Mouse (Mus musculus): ENCODE data around the gene Stard8. TPM values are rescaled to one million over a fixed set of nuclear protein-coding genes. Genes with fewer than 3 reads are reported as not detected.

Gene Stard8
- polyA plus RNA-seq, 1 experiment from 2014 or later, result 7.4 TPM

DNA sequence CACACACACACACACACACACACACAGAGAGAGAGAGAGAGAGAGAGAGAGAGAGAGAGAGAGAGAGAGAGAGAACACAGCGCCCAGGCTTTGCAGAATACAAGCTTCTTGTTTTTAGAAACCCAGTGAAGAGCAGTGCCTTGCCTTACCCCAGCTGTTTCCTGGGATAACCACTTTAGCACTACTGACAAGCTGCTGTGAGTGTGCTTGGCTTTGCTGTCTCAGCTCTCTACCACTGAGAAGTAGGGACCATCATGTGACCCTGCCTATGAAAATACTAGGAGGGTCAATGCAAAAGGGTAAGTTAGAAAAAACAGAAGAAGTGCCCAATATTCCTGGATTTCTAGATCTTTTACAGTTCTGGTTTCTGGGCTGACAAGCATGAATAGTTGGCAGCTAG is 20.9 kb downstream of the Stard8 start:
- H3K9ac ChIP-seq (ENCODE audit: low read depth, low read length), result no peak overlapping the region
- peaks cover 19% of the 10 kb centered on the region for H3K27me3 ChIP-seq (replicated peaks; ENCODE audit: control insufficient read depth, insufficient read depth, low read length)
- H3K9me3 ChIP-seq (ENCODE audit: control insufficient read depth, low read length), result no peaks in the 10 kb centered on the region
- no peaks in the 10 kb centered on the region for H3K36me3 ChIP-seq (ENCODE audit: control insufficient read depth, insufficient read depth, low read length)
- H3K4me1 ChIP-seq (replicated peaks; ENCODE audit: control insufficient read depth, insufficient read depth, low read length), result no peaks in the 10 kb centered on the region
- no peak overlapping the region for H3K4me3 ChIP-seq (ENCODE audit: low read depth, low read length)
- no peak overlapping the region for H3K27ac ChIP-seq (ENCODE audit: low read depth, low read length)
- ATAC-seq (replicated peaks; ENCODE audit: low FRiP score) (no peak), DNase-seq (ENCODE audit: low spot score) (no peak)
- WGBS, result 64% methylated on average over 1 of the region's 1 CpGs
- H3K4me2 ChIP-seq, result no peak overlapping the region

DNA sequence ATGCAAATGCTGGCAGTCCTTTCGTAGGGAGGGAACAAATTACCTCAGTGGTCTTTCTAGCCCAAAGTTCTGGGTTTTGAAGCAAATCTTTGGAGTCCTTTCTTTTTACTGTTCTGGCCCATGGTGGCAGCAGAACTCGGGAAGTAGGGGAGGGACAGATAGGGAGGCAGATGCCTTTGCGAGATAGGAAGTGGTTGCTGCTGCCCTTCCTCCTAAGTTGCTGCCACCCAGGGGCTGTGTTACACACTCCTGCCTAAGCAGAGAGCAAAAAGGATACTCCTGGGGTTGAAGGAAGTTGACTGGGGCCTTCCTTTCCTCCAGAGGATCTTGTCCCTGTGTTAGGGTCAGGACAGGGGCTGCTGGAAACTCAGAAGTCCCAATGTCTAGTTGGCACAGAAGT is 32.4 kb downstream of the Stard8 start:
- Histone ChIP-seq H3K4me1 (replicated peaks; ENCODE audit: control insufficient read depth, insufficient read depth, low read length) (no peaks in the 10 kb centered on the region), H3K9ac (ENCODE audit: low read depth, low read length) (no peak overlapping the region), H3K9me3 (ENCODE audit: control insufficient read depth, low read length) (no peaks in the 10 kb centered on the region), H3K27ac (ENCODE audit: low read depth, low read length) (no peak overlapping the region), H3K4me3 (ENCODE audit: low read depth, low read length) (no peak overlapping the region), H3K36me3 (ENCODE audit: control insufficient read depth, insufficient read depth, low read length) (no peaks in the 10 kb centered on the region), H3K27me3 (replicated peaks; ENCODE audit: control insufficient read depth, insufficient read depth, low read length) (peaks cover 3% of the 10 kb centered on the region; the same call in 1 of the 2 replicates), H3K4me2 (no peak overlapping the region)
- no peak for ATAC-seq (replicated peaks; ENCODE audit: low FRiP score)
- 28% methylated on average over 3 of the region's 3 CpGs for WGBS
- DNase-seq (ENCODE audit: low spot score), result no peak

DNA sequence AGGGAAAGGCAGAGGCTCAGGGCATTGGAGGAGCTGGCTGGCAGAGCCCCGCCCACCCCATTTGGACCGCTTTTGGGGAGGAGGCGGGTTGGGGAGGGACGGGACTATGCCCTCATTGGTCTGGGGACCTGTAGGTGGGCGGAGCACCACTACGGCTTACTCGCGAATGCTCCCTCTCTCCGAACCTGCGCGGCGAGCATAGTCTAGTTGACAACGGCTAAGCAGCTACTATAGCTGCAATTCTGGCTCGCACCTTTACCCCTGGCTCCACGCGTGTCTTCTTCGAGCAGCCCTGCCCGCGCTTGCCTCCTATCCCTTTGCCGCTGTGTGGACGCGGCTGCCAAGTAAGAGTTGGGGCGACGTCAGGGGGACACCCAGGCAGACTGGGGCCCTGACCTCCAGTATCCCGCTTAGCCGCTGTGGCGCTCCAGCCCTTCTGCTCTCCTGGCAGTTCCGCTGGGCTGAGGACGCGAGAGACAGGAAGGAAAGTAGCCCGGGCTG is 39.5 kb downstream of the Stard8 start:
- H3K9ac ChIP-seq (ENCODE audit: low read depth, low read length), result peak overlapping the region; percentile 51
- peaks cover 4% of the 10 kb centered on the region for H3K4me1 ChIP-seq (replicated peaks; ENCODE audit: control insufficient read depth, insufficient read depth, low read length)
- H3K36me3 ChIP-seq (ENCODE audit: control insufficient read depth, insufficient read depth, low read length), result no peaks in the 10 kb centered on the region
- peak; percentile 72 for DNase-seq (ENCODE audit: low spot score)
- peak overlapping the region; percentile 51 for H3K4me3 ChIP-seq (ENCODE audit: low read depth, low read length)
- 16% methylated on average over 31 of the region's 31 CpGs for WGBS
- ATAC-seq (replicated peaks; ENCODE audit: low FRiP score), result peak; percentile 98
- no peaks in the 10 kb centered on the region for H3K9me3 ChIP-seq (ENCODE audit: control insufficient read depth, low read length)
- H3K27ac ChIP-seq (ENCODE audit: low read depth, low read length), result no peak overlapping the region
- H3K27me3 ChIP-seq (replicated peaks; ENCODE audit: control insufficient read depth, insufficient read depth, low read length), result peaks cover 31% of the 10 kb centered on the region
- peak overlapping the region; percentile 80 for H3K4me2 ChIP-seq

DNA sequence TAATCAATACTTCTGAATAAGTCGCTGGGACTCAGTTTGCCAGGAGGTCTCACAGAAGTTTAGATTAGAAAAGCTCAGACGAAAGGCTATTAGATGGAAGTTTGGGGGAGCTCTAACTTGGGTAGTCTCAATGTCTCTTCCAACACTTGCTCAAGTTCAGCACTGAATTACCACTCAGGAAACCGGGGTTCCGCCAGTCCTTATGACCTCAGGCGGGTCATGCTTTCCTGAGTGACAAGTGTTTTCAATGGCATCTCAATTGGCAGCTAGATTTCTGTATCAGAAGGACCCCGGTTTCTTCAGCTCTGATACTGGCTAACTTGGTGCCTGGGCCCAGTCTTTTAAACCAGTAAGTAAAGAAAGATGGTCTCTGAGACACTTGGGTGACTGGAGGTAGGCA is 40.2 kb downstream of the Stard8 start:
- H3K36me3 ChIP-seq (ENCODE audit: control insufficient read depth, insufficient read depth, low read length), result no peaks in the 10 kb centered on the region
- H3K4me2 ChIP-seq, result peak overlapping the region; percentile 80
- no peak overlapping the region for H3K27ac ChIP-seq (ENCODE audit: low read depth, low read length)
- H3K27me3 ChIP-seq (replicated peaks; ENCODE audit: control insufficient read depth, insufficient read depth, low read length), result peaks cover 35% of the 10 kb centered on the region
- no peak overlapping the region; the same call in 1 of the 2 replicates for H3K9ac ChIP-seq (ENCODE audit: low read depth, low read length)
- H3K9me3 ChIP-seq (ENCODE audit: control insufficient read depth, low read length), result no peaks in the 10 kb centered on the region
- H3K4me3 ChIP-seq (ENCODE audit: low read depth, low read length), result peak overlapping the region; percentile 51
- WGBS, result 31% methylated on average over 6 of the region's 6 CpGs
- H3K4me1 ChIP-seq (replicated peaks; ENCODE audit: control insufficient read depth, insufficient read depth, low read length), result peaks cover 6% of the 10 kb centered on the region
- ATAC-seq (replicated peaks; ENCODE audit: low FRiP score) (no peak), DNase-seq (ENCODE audit: low spot score) (no peak)

DNA sequence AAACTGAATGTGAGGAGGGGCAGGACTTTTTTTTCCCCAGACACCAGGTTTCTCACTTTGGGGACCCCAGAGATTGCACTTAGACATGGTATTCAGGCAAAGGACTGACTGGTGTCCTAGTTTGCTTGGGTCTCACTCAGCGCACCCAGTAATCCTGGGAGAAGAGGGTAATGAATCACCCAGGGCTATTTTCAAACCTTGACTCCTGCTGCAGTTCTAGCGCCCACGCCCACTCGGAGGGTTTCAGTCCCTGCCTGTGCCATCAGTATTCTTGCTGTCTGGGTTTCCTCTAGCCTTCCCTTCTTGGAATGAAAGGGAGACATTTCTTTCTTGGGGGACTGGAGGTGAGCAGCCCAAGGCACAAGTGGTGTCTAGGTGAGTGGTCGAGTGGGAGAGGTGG is 40.7 kb downstream of the Stard8 start:
- Histone ChIP-seq H3K4me2 (peak overlapping the region; percentile 80; the same call in 1 of the 2 replicates), H3K4me3 (ENCODE audit: low read depth, low read length) (peak overlapping the region; percentile 51; the same call in 1 of the 2 replicates), H3K27me3 (replicated peaks; ENCODE audit: control insufficient read depth, insufficient read depth, low read length) (peaks cover 35% of the 10 kb centered on the region), H3K4me1 (replicated peaks; ENCODE audit: control insufficient read depth, insufficient read depth, low read length) (peaks cover 6% of the 10 kb centered on the region), H3K36me3 (ENCODE audit: control insufficient read depth, insufficient read depth, low read length) (no peaks in the 10 kb centered on the region), H3K9ac (ENCODE audit: low read depth, low read length) (no peak overlapping the region), H3K27ac (ENCODE audit: low read depth, low read length) (no peak overlapping the region), H3K9me3 (ENCODE audit: control insufficient read depth, low read length) (no peaks in the 10 kb centered on the region)
- DNase-seq (ENCODE audit: low spot score) (no peak), ATAC-seq (replicated peaks; ENCODE audit: low FRiP score) (no peak)
- WGBS, result 65% methylated on average over 5 of the region's 5 CpGs

DNA sequence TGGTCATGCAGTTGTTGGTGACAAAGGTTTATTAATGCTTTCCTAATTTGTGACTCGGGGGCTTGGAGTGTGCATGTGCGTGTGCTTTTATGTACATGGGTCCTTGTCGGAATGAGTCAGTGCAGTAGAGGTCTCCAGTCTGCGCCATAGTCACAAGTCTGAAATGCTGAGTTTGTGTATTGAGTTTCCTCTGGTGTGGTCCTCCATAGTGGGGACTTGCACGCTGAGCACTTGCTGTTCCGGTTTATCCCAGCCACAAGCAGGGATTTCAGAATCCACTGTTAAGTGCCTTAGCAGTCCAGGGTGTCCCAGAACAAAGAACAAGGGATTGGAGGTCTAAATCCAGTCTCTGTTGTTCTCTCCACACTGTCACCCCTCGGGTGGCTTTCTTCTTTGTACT is 42.3 kb downstream of the Stard8 start:
- Histone ChIP-seq H3K9me3 (ENCODE audit: control insufficient read depth, low read length) (no peaks in the 10 kb centered on the region), H3K27me3 (replicated peaks; ENCODE audit: control insufficient read depth, insufficient read depth, low read length) (peaks cover 35% of the 10 kb centered on the region), H3K4me1 (replicated peaks; ENCODE audit: control insufficient read depth, insufficient read depth, low read length) (peaks cover 6% of the 10 kb centered on the region), H3K27ac (ENCODE audit: low read depth, low read length) (no peak overlapping the region), H3K4me3 (ENCODE audit: low read depth, low read length) (no peak overlapping the region), H3K36me3 (ENCODE audit: control insufficient read depth, insufficient read depth, low read length) (no peaks in the 10 kb centered on the region), H3K9ac (ENCODE audit: low read depth, low read length) (no peak overlapping the region), H3K4me2 (no peak overlapping the region)
- WGBS, result 61% methylated on average over 7 of the region's 7 CpGs
- DNase-seq (ENCODE audit: low spot score) (no peak), ATAC-seq (replicated peaks; ENCODE audit: low FRiP score) (no peak)

DNA sequence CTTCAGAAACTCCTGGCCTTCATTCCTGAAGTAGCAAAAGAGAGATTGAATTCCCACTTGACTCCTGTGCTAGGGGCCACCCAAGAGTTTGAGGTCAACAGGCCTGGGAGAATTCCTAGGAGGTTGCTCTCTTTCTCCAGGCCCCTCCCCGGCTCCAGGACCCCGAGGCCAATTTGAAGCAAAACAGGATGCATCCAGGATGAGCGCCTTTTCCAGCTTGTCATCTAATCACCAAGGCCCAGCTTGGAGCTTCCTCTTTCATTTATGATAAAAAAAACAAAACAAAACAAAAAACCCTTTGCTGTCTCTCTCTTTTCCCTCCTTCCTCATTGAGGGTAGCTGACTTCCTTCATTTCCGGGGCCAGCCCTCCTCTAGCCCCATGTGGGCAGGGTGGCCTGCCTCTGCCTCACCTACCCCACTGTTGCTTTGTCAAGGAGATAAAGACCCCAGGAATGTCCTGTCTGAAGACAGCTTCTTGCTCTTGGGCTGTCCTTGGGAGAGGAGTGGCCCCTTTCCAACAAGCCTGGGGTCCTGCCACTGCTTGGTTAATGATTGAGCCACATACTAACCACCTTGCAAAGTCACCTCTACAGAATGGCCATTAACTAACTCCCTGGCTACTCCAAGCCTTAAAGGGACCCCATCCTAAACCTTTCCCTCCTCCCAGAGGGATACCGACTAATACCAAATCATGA is 43.5 kb downstream of the Stard8 start:
- DNase-seq (ENCODE audit: low spot score), result no peak
- no peak overlapping the region for H3K4me2 ChIP-seq
- 39% methylated on average over 5 of the region's 5 CpGs for whole genome bisulfite sequencing

DNA sequence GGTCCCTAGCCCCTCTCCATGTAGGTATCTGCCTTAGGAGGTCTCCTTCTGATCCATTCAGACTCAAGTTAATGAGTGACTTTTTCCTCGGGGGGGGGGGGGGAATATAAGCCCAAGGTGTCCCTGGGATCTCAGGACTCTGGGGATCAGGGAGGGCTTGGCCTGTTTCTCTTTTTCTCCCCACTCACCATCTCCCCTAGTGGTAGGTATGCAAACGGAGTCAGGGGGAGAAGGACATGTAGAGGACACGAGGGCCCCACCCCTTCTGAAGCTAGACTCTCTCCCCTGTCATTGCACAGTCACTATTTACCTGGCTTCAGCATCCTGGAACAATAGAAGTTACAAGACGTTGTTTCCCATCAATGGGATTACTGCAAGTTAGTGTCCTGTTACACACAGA is 45.1 kb downstream of the Stard8 start:
- H3K4me3 ChIP-seq (ENCODE audit: low read depth, low read length), result no peak overlapping the region
- ATAC-seq (replicated peaks; ENCODE audit: low FRiP score) (no peak), DNase-seq (ENCODE audit: low spot score) (no peak)
- no peak overlapping the region for H3K27ac ChIP-seq (ENCODE audit: low read depth, low read length)
- no peaks in the 10 kb centered on the region for H3K36me3 ChIP-seq (ENCODE audit: control insufficient read depth, insufficient read depth, low read length)
- no peak overlapping the region for H3K4me2 ChIP-seq
- no peaks in the 10 kb centered on the region for H3K9me3 ChIP-seq (ENCODE audit: control insufficient read depth, low read length)
- WGBS, result 38% methylated on average over 4 of the region's 4 CpGs
- H3K9ac ChIP-seq (ENCODE audit: low read depth, low read length), result no peak overlapping the region
- peaks cover 6% of the 10 kb centered on the region for H3K4me1 ChIP-seq (replicated peaks; ENCODE audit: control insufficient read depth, insufficient read depth, low read length)
- H3K27me3 ChIP-seq (replicated peaks; ENCODE audit: control insufficient read depth, insufficient read depth, low read length), result peaks cover 29% of the 10 kb centered on the region

More for the DNA sequence above, 43.5 kb downstream of the Stard8 start:
- Histone ChIP-seq H3K27me3 (replicated peaks; ENCODE audit: control insufficient read depth, insufficient read depth, low read length) (peaks cover 35% of the 10 kb centered on the region), H3K4me3 (ENCODE audit: low read depth, low read length) (no peak overlapping the region), H3K9me3 (ENCODE audit: control insufficient read depth, low read length) (no peaks in the 10 kb centered on the region), H3K9ac (ENCODE audit: low read depth, low read length) (no peak overlapping the region), H3K27ac (ENCODE audit: low read depth, low read length) (no peak overlapping the region), H3K36me3 (ENCODE audit: control insufficient read depth, insufficient read depth, low read length) (no peaks in the 10 kb centered on the region), H3K4me1 (replicated peaks; ENCODE audit: control insufficient read depth, insufficient read depth, low read length) (peaks cover 6% of the 10 kb centered on the region)
- ATAC-seq (replicated peaks; ENCODE audit: low FRiP score), result no peak

DNA sequence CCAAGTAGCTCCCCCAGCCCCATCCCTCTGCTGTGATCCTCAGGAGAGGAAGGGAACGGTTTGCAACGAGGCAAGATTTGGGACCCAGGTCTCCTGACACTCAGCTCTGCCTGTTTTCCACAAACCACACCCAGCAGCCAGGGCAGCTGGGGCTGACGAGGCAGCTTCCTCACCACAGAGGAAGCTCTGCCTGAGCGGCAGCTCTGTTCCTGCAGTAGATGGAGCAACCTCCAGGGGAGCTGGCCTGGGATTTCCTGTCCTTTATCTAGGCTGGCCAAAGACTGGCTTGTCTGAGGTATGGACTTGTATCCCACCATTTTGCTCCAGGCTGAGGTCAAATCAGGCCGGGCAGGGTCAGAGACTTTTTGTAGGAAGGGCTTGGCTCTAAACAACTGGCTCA is 46.2 kb downstream of the Stard8 start:
- no peaks in the 10 kb centered on the region for H3K36me3 ChIP-seq (ENCODE audit: control insufficient read depth, insufficient read depth, low read length)
- no peak for DNase-seq (ENCODE audit: low spot score)
- no peak overlapping the region for H3K9ac ChIP-seq (ENCODE audit: low read depth, low read length)
- no peaks in the 10 kb centered on the region for H3K9me3 ChIP-seq (ENCODE audit: control insufficient read depth, low read length)
- WGBS, result 36% methylated on average over 5 of the region's 5 CpGs
- no peak overlapping the region for H3K27ac ChIP-seq (ENCODE audit: low read depth, low read length)
- no peak overlapping the region for H3K4me2 ChIP-seq
- ATAC-seq (replicated peaks; ENCODE audit: low FRiP score), result peak; percentile 39; the same call in 1 of the 2 replicates
- no peak overlapping the region for H3K4me3 ChIP-seq (ENCODE audit: low read depth, low read length)
- H3K27me3 ChIP-seq (replicated peaks; ENCODE audit: control insufficient read depth, insufficient read depth, low read length), result peaks cover 21% of the 10 kb centered on the region
- H3K4me1 ChIP-seq (replicated peaks; ENCODE audit: control insufficient read depth, insufficient read depth, low read length), result peaks cover 6% of the 10 kb centered on the region
